Mouse (Mus musculus): ENCODE data around the gene Swi5. TPM values are rescaled to one million over a fixed set of nuclear protein-coding genes. Genes with fewer than 3 reads are reported as not detected.
"Not testable (repeated sequence)": the region's sequence is repeated elsewhere in the genome, so short reads cannot be mapped to it uniquely, and the experiment has no call there.

Swi5 gene
- polyA plus RNA-seq, 1 experiment = 274 TPM

- DNase-seq (ENCODE audit: extremely low spot score in 1 of 2, low spot score in 1 of 2) = peak in 1 of 2 experiments; percentile 69
These were observed 24.6 kb upstream of the Swi5 start for GRCm38 (mm10) chr2:32312318-32312964.

- DNase-seq (ENCODE audit: extremely low spot score in 1 of 2, low spot score in 1 of 2) = no peak
These were observed 23.8 kb upstream of the Swi5 start for GRCm38 (mm10) chr2:32311443-32312317.

- no peak for DNase-seq (ENCODE audit: extremely low spot score in 1 of 2, low spot score in 1 of 2)
These were observed 22.4 kb upstream of the Swi5 start for GRCm38 (mm10) chr2:32310096-32310845.

- no peak for DNase-seq (ENCODE audit: extremely low spot score in 1 of 2, low spot score in 1 of 2)
These were observed 21.1 kb upstream of the Swi5 start for GRCm38 (mm10) chr2:32308870-32309568.

GRCm38 (mm10) chr2:32307941-32308760 lies 20.3 kb upstream of the Swi5 start:
- DNase-seq (ENCODE audit: extremely low spot score in 1 of 2, low spot score in 1 of 2) = peak in 1 of 2 experiments; percentile 89

- DNase-seq (ENCODE audit: extremely low spot score in 1 of 2, low spot score in 1 of 2) = no peak
These were observed 19.4 kb upstream of the Swi5 start for GRCm38 (mm10) chr2:32307247-32307798.

- DNase-seq (ENCODE audit: extremely low spot score in 1 of 2, low spot score in 1 of 2) = no peak
These were observed 18.3 kb upstream of the Swi5 start for GRCm38 (mm10) chr2:32306176-32306575.

GRCm38 (mm10) chr2:32305668-32306067 lies 17.8 kb upstream of the Swi5 start:
- no peak for DNase-seq (ENCODE audit: extremely low spot score in 1 of 2, low spot score in 1 of 2)

GRCm38 (mm10) chr2:32304145-32304832 lies 16.4 kb upstream of the Swi5 start:
- DNase-seq (ENCODE audit: extremely low spot score in 1 of 2, low spot score in 1 of 2) = peak in 1 of 2 experiments; percentile 80

GRCm38 (mm10) chr2:32302952-32303351 lies 15.1 kb upstream of the Swi5 start:
- DNase-seq (ENCODE audit: extremely low spot score in 1 of 2, low spot score in 1 of 2) = no peak

- DNase-seq (ENCODE audit: extremely low spot score in 1 of 2, low spot score in 1 of 2) = no peak
These were observed 11.6 kb upstream of the Swi5 start for GRCm38 (mm10) chr2:32299469-32299868.

GRCm38 (mm10) chr2:32295842-32296241 lies 8.0 kb upstream of the Swi5 start:
- not testable (repeated sequence) for DNase-seq (ENCODE audit: extremely low spot score in 1 of 2, low spot score in 1 of 2)

GRCm38 (mm10) chr2:32295285-32295684 lies 7.4 kb upstream of the Swi5 start:
- DNase-seq (ENCODE audit: extremely low spot score in 1 of 2, low spot score in 1 of 2) = no peak

- DNase-seq (ENCODE audit: extremely low spot score in 1 of 2, low spot score in 1 of 2) = no peak
These were observed 6.5 kb upstream of the Swi5 start for GRCm38 (mm10) chr2:32294348-32294747.

- no peak for DNase-seq (ENCODE audit: extremely low spot score in 1 of 2, low spot score in 1 of 2)
These were observed 1.7 kb upstream of the Swi5 start for GRCm38 (mm10) chr2:32289578-32289977.

- no peak for DNase-seq (ENCODE audit: extremely low spot score in 1 of 2, low spot score in 1 of 2)
These were observed 576 bp upstream of the Swi5 start for GRCm38 (mm10) chr2:32288371-32288931.

- no peak for DNase-seq (ENCODE audit: extremely low spot score in 1 of 2, low spot score in 1 of 2)
These were observed 488 bp downstream of the Swi5 start, which contains the start of gene Golga2 for GRCm38 (mm10) chr2:32287334-32287840. Golga2 (plus strand) TSS chr2:32287384.

- no peak for DNase-seq (ENCODE audit: extremely low spot score in 1 of 2, low spot score in 1 of 2)
These were observed 3.9 kb downstream of the Swi5 start for GRCm38 (mm10) chr2:32283986-32284385.

Data from frontal cortex, adult 2 months (tissue).